25 mouse cellular contexts compared by ENCODE assay signal in genomic region chr14:104688440-104688839, GRCm38 (mm10).
"Had no signal": no experiment of that assay in that cellular context is flagged by ENCODE, and none has a peak within 500 bp of the region (broad histone marks: within the 10 kb centered on the region; RNA-seq: fewer than 3 reads in every experiment).

No protein-coding gene starts in this region.

- DNase-seq: gastrocnemius, postnatal 14 days; gastrocnemius, postnatal 36 days; heart, adult 18-20 months; heart, postnatal 14 days; heart, postnatal 36 days; kidney, adult 11 months; kidney, adult 2 months; kidney, adult 9 months; kidney, postnatal 14 days; kidney, postnatal 36 days; layer of hippocampus, adult 9-11 months; layer of hippocampus, postnatal 36 days had no signal

- H3K4me2 ChIP-seq: heart, embryonic 13.5 days; heart, embryonic 15.5 days; hindbrain, embryonic 13.5 days; hindbrain, embryonic 15.5 days; kidney, embryonic 15.5 days; limb, embryonic 13.5 days; limb, embryonic 15.5 days; liver, embryonic 12.5 days had no signal

- H3K4me1 ChIP-seq: heart, embryonic 10.5 days; heart, embryonic 13.5 days; heart, embryonic 15.5 days; hindbrain, embryonic 13.5 days; hindbrain, embryonic 15.5 days; kidney, embryonic 15.5 days; limb, embryonic 13.5 days; limb, embryonic 15.5 days; liver, embryonic 12.5 days had no signal

- H3K4me3 ChIP-seq: heart, embryonic 10.5 days; heart, embryonic 13.5 days; heart, embryonic 15.5 days; hindbrain, embryonic 13.5 days; hindbrain, embryonic 15.5 days; kidney, embryonic 15.5 days; left cerebral cortex, adult 2 months; limb, embryonic 13.5 days; limb, embryonic 15.5 days; liver, embryonic 12.5 days had no signal

- H3K36me3 ChIP-seq: heart, embryonic 10.5 days; heart, embryonic 13.5 days; heart, embryonic 15.5 days; hindbrain, embryonic 13.5 days; hindbrain, embryonic 15.5 days; kidney, embryonic 15.5 days; limb, embryonic 13.5 days; limb, embryonic 15.5 days; liver, embryonic 12.5 days had no signal

- H3K27ac ChIP-seq: heart, embryonic 10.5 days; heart, embryonic 13.5 days; heart, embryonic 15.5 days; hindbrain, embryonic 13.5 days; hindbrain, embryonic 15.5 days; kidney, embryonic 15.5 days; kidney, postnatal 0 days; left cerebral cortex, adult 2 months; limb, embryonic 13.5 days; limb, embryonic 15.5 days; liver, embryonic 12.5 days; liver, embryonic 14.5 days had no signal

- H3K9ac ChIP-seq: heart, embryonic 13.5 days; heart, embryonic 15.5 days; hindbrain, embryonic 13.5 days; hindbrain, embryonic 15.5 days; kidney, embryonic 15.5 days; limb, embryonic 13.5 days; limb, embryonic 15.5 days; liver, embryonic 12.5 days; liver, embryonic 14.5 days had no signal

- H3K27me3 ChIP-seq: heart, embryonic 13.5 days; heart, embryonic 15.5 days; hindbrain, embryonic 13.5 days; hindbrain, embryonic 15.5 days; kidney, embryonic 15.5 days; limb, embryonic 13.5 days; limb, embryonic 15.5 days; liver, embryonic 12.5 days had no signal

- ATAC-seq: intestine, embryonic 16.5 days; liver, embryonic 12.5 days had no signal

- H3K9me3 ChIP-seq: heart, embryonic 10.5 days; heart, embryonic 13.5 days; heart, embryonic 15.5 days; hindbrain, embryonic 13.5 days; hindbrain, embryonic 15.5 days; kidney, embryonic 15.5 days; limb, embryonic 13.5 days; limb, embryonic 15.5 days; liver, embryonic 12.5 days had no signal
